Mouse (Mus musculus) brain, embryonic 14.5 days (tissue): ENCODE measurements around the gene Anapc15.

ENCODE experiments used
- CTCF ChIP-seq: fragments of 200-500 bp; IDR thresholded peaks from 2 replicates; pipeline ENCODE4 v1.5.1; 2012; ENCODE audit warnings: inconsistent platforms, mild to moderate bottlenecking, moderate library complexity, borderline replicate concordance; ENCODE audit not compliant: insufficient read depth, insufficient read length; ENCODE audit errors: extremely low read depth
- POLR2A ChIP-seq: fragments of 200-500 bp; IDR thresholded peaks from 2 replicates; pipeline ENCODE4 v1.6.1; 2012; ENCODE audit warnings: mild to moderate bottlenecking, inconsistent platforms, borderline replicate concordance; ENCODE audit not compliant: poor library complexity, insufficient read depth, insufficient read length, severe bottlenecking; ENCODE audit errors: extremely low read depth

DNA sequence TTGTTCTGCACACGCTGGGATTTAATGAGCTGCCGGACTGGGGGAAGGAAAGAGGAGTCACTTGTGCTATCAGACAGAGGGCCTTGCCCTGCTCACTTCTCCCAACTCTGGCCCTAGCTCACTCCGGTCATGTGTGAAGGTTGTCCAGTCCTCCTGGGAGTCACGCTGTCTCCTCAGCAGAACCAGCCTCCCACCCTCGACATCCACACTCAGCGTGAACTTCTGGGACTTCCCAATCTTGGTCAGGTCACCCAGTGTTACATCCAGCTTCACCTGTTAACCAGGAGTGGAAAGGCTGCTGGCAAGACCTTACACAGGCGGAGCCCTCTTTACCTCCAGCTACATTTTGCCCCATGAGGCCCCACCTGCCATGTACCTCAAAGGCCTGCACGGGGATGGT is 32.1 kb upstream of the Anapc15 start:
- TF ChIP-seq CTCF, result no peak
- TF ChIP-seq POLR2A, result no peak
